ENCODE assay signal across 8 mouse cellular contexts in the genomic region with DNA sequence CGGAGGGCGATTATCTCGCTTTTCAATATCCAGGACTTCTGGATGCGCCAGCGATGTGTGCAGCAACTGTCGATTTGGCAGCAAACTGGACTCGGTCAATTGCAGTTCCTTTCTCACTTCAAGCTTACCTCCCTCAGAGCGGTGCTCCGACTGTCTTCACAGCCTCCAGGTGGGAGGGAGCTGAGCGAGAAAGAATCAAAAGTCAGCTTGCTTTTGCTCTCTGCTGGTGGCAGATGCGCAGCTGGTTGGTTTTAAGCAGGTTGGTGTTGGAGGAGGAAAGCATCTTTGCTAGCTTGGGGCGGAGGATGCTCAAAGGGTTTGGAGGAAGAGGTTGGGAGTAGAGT. TPM values are rescaled to one million over a fixed set of nuclear protein-coding genes. Genes with fewer than 3 reads are reported as not detected.
DNase-seq lines count a peak whose midpoint lies in the region; ATAC-seq and TF ChIP-seq lines count a peak whose summit lies in the region.

Gene Egfem1, plus strand, starts transcription at position 72 of the 344 bp plus-strand sequence.

- H3K27ac ChIP-seq in liver, adult 2 months (replicated peaks; ENCODE audit: insufficient read depth, low read depth, low read length): no peak within 1 kb of the TSS
- H3K27ac ChIP-seq in embryonic fibroblast, embryonic 13.5 days (ENCODE audit: insufficient read depth, low read length): no peak within 1 kb of the TSS
- H3K27ac ChIP-seq in liver, embryonic 16.5 days (ENCODE audit: low read length): no peak within 1 kb of the TSS

- H3K27me3 ChIP-seq in liver, adult 2 months (ENCODE audit: control insufficient read depth, insufficient read depth, low read length): peaks cover 10% of the 10 kb centered on the region; the same call in 1 of the 2 replicates
- peaks cover 22% of the 10 kb centered on the region for H3K27me3 ChIP-seq in liver, embryonic 16.5 days (ENCODE audit: control insufficient read depth, insufficient read depth, low read depth, low read length)

- no peaks in the 10 kb centered on the region for H3K79me2 ChIP-seq in liver, adult 2 months (ENCODE audit: control insufficient read depth, insufficient read depth, low read length)

- peak within 1 kb of the TSS; percentile 43 for H3K4me2 ChIP-seq in liver, embryonic 16.5 days (ENCODE audit: low read depth, low read length)

- ATAC-seq in liver, embryonic 16.5 days (ENCODE audit: low read depth): no peak

- no peaks in the 10 kb centered on the region for H3K9me3 ChIP-seq in liver, embryonic 16.5 days (replicated peaks; ENCODE audit: control insufficient read depth, low read length)

- 12% methylated on average over 12 of the region's 12 CpGs for WGBS in liver, adult 2 months
- 9% methylated on average over 12 of the region's 12 CpGs for WGBS in liver, embryonic 16.5 days (ENCODE audit: insufficient replicate concordance)

- H3K36me3 ChIP-seq in liver, adult 2 months (ENCODE audit: control insufficient read depth, insufficient read depth, low read length): no peaks in the 10 kb centered on the region
- no peaks in the 10 kb centered on the region for H3K36me3 ChIP-seq in liver, embryonic 16.5 days (ENCODE audit: control insufficient read depth, insufficient read depth)

- H3K4me3 ChIP-seq in liver, adult 2 months (ENCODE audit: insufficient read depth, low read depth, low read length): peak within 1 kb of the TSS; percentile 53
- H3K4me3 ChIP-seq in embryonic fibroblast, embryonic 13.5 days (ENCODE audit: insufficient read depth, low read length): peak within 1 kb of the TSS; percentile 36
- H3K4me3 ChIP-seq in liver, embryonic 16.5 days (ENCODE audit: low read depth, low read length): peak within 1 kb of the TSS; percentile 24

- 0 out of 2 replicates have a peak within 1 kb of the TSS, but pooled peaks have one; percentile 34 for H3K9ac ChIP-seq in liver, adult 2 months (ENCODE audit: low read depth, low read length)
- H3K9ac ChIP-seq in liver, embryonic 16.5 days (ENCODE audit: low read depth, low read length): no peak within 1 kb of the TSS

- no peaks in the 10 kb centered on the region for H3K4me1 ChIP-seq in liver, adult 2 months (ENCODE audit: control insufficient read depth, insufficient read depth, low read length)
- no peaks in the 10 kb centered on the region for H3K4me1 ChIP-seq in embryonic fibroblast, embryonic 13.5 days (ENCODE audit: control insufficient read depth, insufficient read depth, low read length)
- H3K4me1 ChIP-seq in liver, embryonic 16.5 days (ENCODE audit: control insufficient read depth, low read depth, low read length): no peaks in the 10 kb centered on the region

- no peak for DNase-seq in liver, adult 2 months (ENCODE audit: extremely low read depth, low read depth, low spot score)
- no peak for DNase-seq in liver
- DNase-seq in layer of hippocampus, adult 18-20 months (ENCODE audit: low spot score in 2 of 2): no peak
- DNase-seq in gastrocnemius, adult 8-10 months (ENCODE audit: low spot score in 2 of 2): no peak
- no peak for DNase-seq in embryo, embryonic 9.5 days (ENCODE audit: extremely low spot score)
- no peak for DNase-seq in adrenal gland, adult 8-10 months

- no peak for TF ChIP-seq CTCF in liver, adult 2 months (IDR thresholded peaks at IDR 0.05; ENCODE audit: low read depth, low read length)
- no peak for TF ChIP-seq CTCF in embryonic fibroblast, embryonic 13.5 days (IDR thresholded peaks at IDR 0.05; ENCODE audit: borderline replicate concordance, insufficient read depth, low read length)

- no peak for TF ChIP-seq POLR2A in liver, adult 2 months (IDR thresholded peaks at IDR 0.05; ENCODE audit: extremely low read depth, insufficient read depth, low read length)
- no peak for TF ChIP-seq POLR2A in embryonic fibroblast, embryonic 13.5 days (IDR thresholded peaks at IDR 0.05; ENCODE audit: low read depth, low read length)

RNA-seq across cellular contexts. Expression of gene Egfem1, which starts in this region (rescaled TPM):
- total RNA-seq in liver, adult 2 months (2014; rRNA removed): 1.5 and 2.4 TPM in 2 replicates
- polyA plus RNA-seq in liver, adult 2 months (2012; rRNA removed): 0.48 and 2.1 TPM in 2 replicates
- polyA plus RNA-seq in embryonic fibroblast, embryonic 13.5 days (2011; ENCODE audit: insufficient read length, low read depth, missing spikeins): not detected in 2 replicates
- 10 to 100 TPM; 28.9 to 35.3 TPM for total RNA-seq in layer of hippocampus, adult 18-20 months (2021)
- 0.09 and 0.34 TPM in 2 replicates for polyA plus RNA-seq in liver, embryonic 16.5 days (2015; fragmentation: Nextera tagmentation; extraction: Ambion mirVana)
- not detected for total RNA-seq in gastrocnemius, adult 8-10 months (2022)
- total RNA-seq in adrenal gland, adult 8-10 months (2022): under 1 TPM in 2 of 4 experiments, not detected in 2; 0.18 to 0.21 TPM
